ENCODE assay signal across 9 mouse cellular contexts in the genomic region with DNA sequence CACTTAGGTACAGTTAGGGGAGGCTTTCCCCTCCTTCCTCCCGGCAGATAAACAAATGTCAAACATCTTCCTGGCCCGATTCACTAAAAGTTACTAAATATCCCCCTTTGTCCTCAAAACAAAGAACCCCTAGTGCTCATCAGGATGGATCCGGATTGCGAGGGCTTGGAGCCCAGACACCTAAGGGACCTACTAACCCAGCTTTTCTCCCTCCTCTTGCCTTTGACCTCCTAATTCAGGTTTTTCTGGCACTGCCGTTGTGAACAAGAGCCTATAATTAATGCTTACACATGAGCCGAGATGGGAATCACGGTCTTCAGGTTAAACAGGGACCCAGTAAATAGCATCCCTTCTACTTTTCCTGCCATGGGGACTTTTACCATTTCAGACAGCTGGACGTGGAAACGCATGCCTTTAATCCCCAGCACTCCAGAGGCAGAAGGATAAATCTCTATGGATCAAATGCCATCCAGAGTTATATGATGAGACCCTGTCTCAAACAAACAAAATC. TPM values are rescaled to one million over a fixed set of nuclear protein-coding genes. Genes with fewer than 3 reads are reported as not detected.
DNase-seq lines count a peak whose midpoint lies in the region; ATAC-seq and TF ChIP-seq lines count a peak whose summit lies in the region.
"Had no signal": no experiment of that assay in that cellular context is flagged by ENCODE, and none has a peak within 500 bp of the region (broad histone marks: within the 10 kb centered on the region; RNA-seq: fewer than 3 reads in every experiment).

No protein-coding gene starts in this region.

- no peaks in the 10 kb centered on the region for H3K9me3 ChIP-seq in embryonic facial prominence, embryonic 11.5 days (replicated peaks; ENCODE audit: control insufficient read depth, low read length)
- no peaks in the 10 kb centered on the region for H3K9me3 ChIP-seq in hindbrain, embryonic 14.5 days (ENCODE audit: control insufficient read depth, low read length)
- no peaks in the 10 kb centered on the region for H3K9me3 ChIP-seq in neural tube, embryonic 14.5 days (ENCODE audit: control insufficient read depth, low read length)

- peak overlapping the region; percentile 30 for H3K9ac ChIP-seq in embryonic facial prominence, embryonic 11.5 days (replicated peaks; ENCODE audit: low read length)
- peak overlapping the region; percentile 67 for H3K9ac ChIP-seq in hindbrain, embryonic 14.5 days
- peak overlapping the region; percentile 71 for H3K9ac ChIP-seq in neural tube, embryonic 14.5 days (replicated peaks; ENCODE audit: low read depth, low read length)

- no peaks in the 10 kb centered on the region for H3K27me3 ChIP-seq in embryonic facial prominence, embryonic 11.5 days (ENCODE audit: control insufficient read depth, insufficient read depth, low read length)
- no peaks in the 10 kb centered on the region for H3K27me3 ChIP-seq in hindbrain, embryonic 14.5 days (ENCODE audit: control insufficient read depth, insufficient read depth, low read length)
- H3K27me3 ChIP-seq in neural tube, embryonic 14.5 days (ENCODE audit: control insufficient read depth, insufficient read depth, low read length) = no peaks in the 10 kb centered on the region

- TF ChIP-seq CTCF in left cerebral cortex, adult 2 months (IDR thresholded peaks at IDR 0.05) = no peak

- no peaks in the 10 kb centered on the region for H3K36me3 ChIP-seq in embryonic facial prominence, embryonic 11.5 days (replicated peaks; ENCODE audit: control insufficient read depth, insufficient read depth, low read depth, low read length)
- H3K36me3 ChIP-seq in hindbrain, embryonic 14.5 days (replicated peaks; ENCODE audit: control insufficient read depth, insufficient read depth) = no peaks in the 10 kb centered on the region
- no peaks in the 10 kb centered on the region for H3K36me3 ChIP-seq in neural tube, embryonic 14.5 days (ENCODE audit: control insufficient read depth, insufficient read depth, low read length)

- peak overlapping the region; percentile 14; the same call in 1 of the 2 replicates for H3K4me2 ChIP-seq in embryonic facial prominence, embryonic 11.5 days (ENCODE audit: low read depth, low read length)
- peak overlapping the region; percentile 91 for H3K4me2 ChIP-seq in hindbrain, embryonic 14.5 days (replicated peaks)
- H3K4me2 ChIP-seq in neural tube, embryonic 14.5 days (ENCODE audit: low read depth, low read length) = peak overlapping the region; percentile 89

- no peaks in the 10 kb centered on the region; the same call in none of the 2 replicates for H3K4me1 ChIP-seq in embryonic facial prominence, embryonic 11.5 days (ENCODE audit: control insufficient read depth, insufficient read depth, low read length)
- peaks cover 69% of the 10 kb centered on the region for H3K4me1 ChIP-seq in hindbrain, embryonic 14.5 days (replicated peaks; ENCODE audit: control insufficient read depth, insufficient read depth, low read length)
- peaks cover 59% of the 10 kb centered on the region for H3K4me1 ChIP-seq in neural tube, embryonic 14.5 days (ENCODE audit: control insufficient read depth, insufficient read depth, low read length)

- no peak overlapping the region for H3K4me3 ChIP-seq in left cerebral cortex, adult 2 months
- no peak overlapping the region for H3K4me3 ChIP-seq in embryonic facial prominence, embryonic 11.5 days (ENCODE audit: low read depth, low read length)
- peak overlapping the region; percentile 38 for H3K4me3 ChIP-seq in hindbrain, embryonic 14.5 days (replicated peaks; ENCODE audit: low read length)
- H3K4me3 ChIP-seq in neural tube, embryonic 14.5 days (ENCODE audit: low read depth, low read length) = peak overlapping the region; percentile 37

- intact Hi-C loops in left cerebral cortex, adult 2 months (cut with DNase I) = loop anchor here (2.0 to 5.0 kb wide), 2 partner anchors 21 to 119 kb away; partner anchors contain the start of gene Kmt2d
- intact Hi-C loops in left cerebral cortex, postnatal 25 days (cut with DNase I) = no loop called here

- no peak for ATAC-seq in embryonic facial prominence, embryonic 11.5 days (replicated peaks; ENCODE audit: insufficient number of reproducible peaks, low FRiP score, low TSS enrichment, low read depth)
- ATAC-seq in hindbrain, embryonic 14.5 days (ENCODE audit: low FRiP score) = no peak
- no peak for ATAC-seq in neural tube, embryonic 14.5 days (ENCODE audit: low read depth)
- ATAC-seq in cerebellum, adult (ENCODE audit: insufficient number of reproducible peaks, low FRiP score, low TSS enrichment) = no peak

- no peak for DNase-seq in left cerebral cortex, adult 2 months (ENCODE audit: extremely low spot score in 1 of 2, low spot score in 2 of 2)
- DNase-seq in left cerebral cortex, postnatal 25 days (ENCODE audit: low spot score in 2 of 2) = no peak
- DNase-seq in embryonic facial prominence, embryonic 11.5 days (ENCODE audit: low spot score) = peak; percentile 29
- DNase-seq in hindbrain, embryonic 14.5 days (ENCODE audit: low spot score) = peak; percentile 44
- no peak for DNase-seq in layer of hippocampus, postnatal 14 days (ENCODE audit: low spot score in 2 of 2)
- no peak for DNase-seq in adipocyte (ENCODE audit: low spot score)
- DNase-seq: kidney, adult 18-20 months had no signal

- 17% methylated on average over 9 of the region's 9 CpGs for WGBS in embryonic facial prominence, embryonic 11.5 days
- 5% methylated on average over 9 of the region's 9 CpGs for WGBS in hindbrain, embryonic 14.5 days
- WGBS in neural tube, embryonic 14.5 days = 5% methylated on average over 9 of the region's 9 CpGs

- H3K27ac ChIP-seq in left cerebral cortex, adult 2 months = peak overlapping the region; percentile 95
- peak overlapping the region; percentile 2; the same call in 1 of the 2 replicates for H3K27ac ChIP-seq in embryonic facial prominence, embryonic 11.5 days (replicated peaks; ENCODE audit: low read depth, low read length)
- H3K27ac ChIP-seq in hindbrain, embryonic 14.5 days = peak overlapping the region; percentile 94
- H3K27ac ChIP-seq in neural tube, embryonic 14.5 days (ENCODE audit: low read depth, low read length) = peak overlapping the region; percentile 97

RNA-seq across cellular contexts. Expression of gene Tuba1a, which starts 38.1 kb away (rescaled TPM):
- 100 to 1,000 TPM; 817 to 827 TPM for total RNA-seq in left cerebral cortex, adult 2 months (2021)
- 1,000 to 10,000 TPM; 1,095 to 1,137 TPM for total RNA-seq in left cerebral cortex, postnatal 25 days (2021)
- 3,177 and 3,658 TPM in 2 replicates for polyA plus RNA-seq in embryonic facial prominence, embryonic 11.5 days (2014; fragmentation: Nextera tagmentation; extraction: Ambion mirVana)
- polyA plus RNA-seq in hindbrain, embryonic 14.5 days (2014; fragmentation: Nextera tagmentation; extraction: Ambion mirVana) = 14,408 and 15,410 TPM in 2 replicates
- polyA plus RNA-seq in neural tube, embryonic 14.5 days (2014; fragmentation: Nextera tagmentation; extraction: Ambion mirVana) = 13,706 and 14,496 TPM in 2 replicates
- 1,000 to 10,000 TPM; 2,120 to 2,322 TPM for total RNA-seq in layer of hippocampus, postnatal 14 days (2021)

RNA-seq across cellular contexts. Expression of gene Tuba1c, which starts 38.1 kb away (rescaled TPM):
- total RNA-seq in left cerebral cortex, adult 2 months (2021) = 10 to 100 TPM; 56.1 to 61.4 TPM
- total RNA-seq in left cerebral cortex, postnatal 25 days (2021) = 10 to 100 TPM; 71.0 to 80.5 TPM
- 132 and 138 TPM in 2 replicates for polyA plus RNA-seq in embryonic facial prominence, embryonic 11.5 days (2014; fragmentation: Nextera tagmentation; extraction: Ambion mirVana)
- polyA plus RNA-seq in hindbrain, embryonic 14.5 days (2014; fragmentation: Nextera tagmentation; extraction: Ambion mirVana) = 21.7 and 24.2 TPM in 2 replicates
- 7.3 and 11.5 TPM in 2 replicates for polyA plus RNA-seq in neural tube, embryonic 14.5 days (2014; fragmentation: Nextera tagmentation; extraction: Ambion mirVana)
- 100 to 1,000 TPM; 119 to 162 TPM for total RNA-seq in layer of hippocampus, postnatal 14 days (2021)

RNA-seq across cellular contexts. Expression of gene Gm49450, which starts 38.2 kb away (rescaled TPM):
- total RNA-seq in left cerebral cortex, adult 2 months (2021) = not detected
- not detected for total RNA-seq in left cerebral cortex, postnatal 25 days (2021)
- polyA plus RNA-seq in embryonic facial prominence, embryonic 11.5 days (2014; fragmentation: Nextera tagmentation; extraction: Ambion mirVana) = not detected in 2 replicates
- not detected in 2 replicates for polyA plus RNA-seq in hindbrain, embryonic 14.5 days (2014; fragmentation: Nextera tagmentation; extraction: Ambion mirVana)
- not detected in 2 replicates for polyA plus RNA-seq in neural tube, embryonic 14.5 days (2014; fragmentation: Nextera tagmentation; extraction: Ambion mirVana)
- not detected for total RNA-seq in layer of hippocampus, postnatal 14 days (2021)

RNA-seq across cellular contexts. Expression of gene Tuba1b, which starts 57.2 kb away (rescaled TPM):
- 100 to 1,000 TPM; 509 to 550 TPM for total RNA-seq in left cerebral cortex, adult 2 months (2021)
- total RNA-seq in left cerebral cortex, postnatal 25 days (2021) = 100 to 1,000 TPM; 541 to 580 TPM
- polyA plus RNA-seq in embryonic facial prominence, embryonic 11.5 days (2014; fragmentation: Nextera tagmentation; extraction: Ambion mirVana) = 2,291 and 2,381 TPM in 2 replicates
- 1,223 and 1,455 TPM in 2 replicates for polyA plus RNA-seq in hindbrain, embryonic 14.5 days (2014; fragmentation: Nextera tagmentation; extraction: Ambion mirVana)
- polyA plus RNA-seq in neural tube, embryonic 14.5 days (2014; fragmentation: Nextera tagmentation; extraction: Ambion mirVana) = 1,186 and 1,301 TPM in 2 replicates
- 100 to 1,000 TPM; 661 to 671 TPM for total RNA-seq in layer of hippocampus, postnatal 14 days (2021)

Comparison
In these comparisons a context has a peak if more than half of its experiments do, and no peak if none do; other contexts are left out.
1. DNase-seq: peak in embryonic facial prominence, embryonic 11.5 days (single experiment) and hindbrain, embryonic 14.5 days (single experiment); none in left cerebral cortex, adult 2 months (0 of 2), left cerebral cortex, postnatal 25 days (0 of 2), layer of hippocampus, postnatal 14 days (0 of 2) and adipocyte (single experiment).
2. H3K27ac ChIP-seq: peak in every context shown above with its lines; median percentile 97 in neural tube, embryonic 14.5 days; 95 in left cerebral cortex, adult 2 months; 94 in hindbrain, embryonic 14.5 days; 2 in embryonic facial prominence, embryonic 11.5 days.
3. H3K4me3 ChIP-seq: peak in hindbrain, embryonic 14.5 days (single experiment) and neural tube, embryonic 14.5 days (single experiment); none in left cerebral cortex, adult 2 months (single experiment) and embryonic facial prominence, embryonic 11.5 days (single experiment).
4. H3K4me2 ChIP-seq: peak in every context shown above with its lines; median percentile 91 in hindbrain, embryonic 14.5 days; 89 in neural tube, embryonic 14.5 days; 14 in embryonic facial prominence, embryonic 11.5 days.
5. Peak in every context shown above with its lines, with median percentiles within 50 percentile points of each other: H3K9ac ChIP-seq.